Mouse (Mus musculus): Measurements from ENCODE around the gene Lcp1. TPM values are rescaled to one million over a fixed set of nuclear protein-coding genes. Genes with fewer than 3 reads are reported as not detected.

Lcp1 gene
- polyA plus RNA-seq, 1 experiment = 1,066 TPM

- Histone ChIP-seq H3K27ac (ENCODE audit: insufficient read depth, low read depth, low read length) (peak overlapping the region; percentile 11), H3K4me3 (ENCODE audit: insufficient read depth, low read length) (no peak overlapping the region), H3K4me1 (ENCODE audit: control insufficient read depth, insufficient read depth, low read length) (peaks cover 52% of the 10 kb centered on the region)
- TF ChIP-seq CTCF (IDR thresholded peaks at IDR 0.05; ENCODE audit: low read depth, low read length) (no peak), POLR2A (IDR thresholded peaks at IDR 0.05; ENCODE audit: borderline replicate concordance, low read depth, low read length) (no peak)
Measured at GRCm38 (mm10) chr14:75195530-75195929, 64.6 kb downstream of the Lcp1 start.

GRCm38 (mm10) chr14:75197027-75197426, 66.1 kb downstream of the Lcp1 start:
- TF ChIP-seq POLR2A (IDR thresholded peaks at IDR 0.05; ENCODE audit: borderline replicate concordance, low read depth, low read length) (no peak), CTCF (IDR thresholded peaks at IDR 0.05; ENCODE audit: low read depth, low read length) (no peak)
- H3K27ac ChIP-seq (ENCODE audit: insufficient read depth, low read depth, low read length) = no peak overlapping the region
- peaks cover 38% of the 10 kb centered on the region for H3K4me1 ChIP-seq (ENCODE audit: control insufficient read depth, insufficient read depth, low read length)
- no peak overlapping the region for H3K4me3 ChIP-seq (ENCODE audit: insufficient read depth, low read length)

- Histone ChIP-seq H3K4me3 (ENCODE audit: insufficient read depth, low read length) (no peak overlapping the region), H3K27ac (ENCODE audit: insufficient read depth, low read depth, low read length) (no peak overlapping the region), H3K4me1 (ENCODE audit: control insufficient read depth, insufficient read depth, low read length) (peaks cover 34% of the 10 kb centered on the region)
- no peak for TF ChIP-seq POLR2A (IDR thresholded peaks at IDR 0.05; ENCODE audit: borderline replicate concordance, low read depth, low read length)
- TF ChIP-seq CTCF (IDR thresholded peaks at IDR 0.05; ENCODE audit: low read depth, low read length) = no peak
Measured at GRCm38 (mm10) chr14:75197660-75198059, 66.8 kb downstream of the Lcp1 start.

GRCm38 (mm10) chr14:75205363-75206051, 74.6 kb downstream of the Lcp1 start:
- Histone ChIP-seq H3K4me3 (ENCODE audit: insufficient read depth, low read length) (no peak overlapping the region), H3K27ac (ENCODE audit: insufficient read depth, low read depth, low read length) (no peak overlapping the region), H3K4me1 (ENCODE audit: control insufficient read depth, insufficient read depth, low read length) (no peaks in the 10 kb centered on the region)
- TF ChIP-seq CTCF (IDR thresholded peaks at IDR 0.05; ENCODE audit: low read depth, low read length) = no peak
- TF ChIP-seq POLR2A (IDR thresholded peaks at IDR 0.05; ENCODE audit: borderline replicate concordance, low read depth, low read length) = no peak

GRCm38 (mm10) chr14:75206307-75206706, 75.4 kb downstream of the Lcp1 start:
- no peaks in the 10 kb centered on the region for H3K4me1 ChIP-seq (ENCODE audit: control insufficient read depth, insufficient read depth, low read length)
- no peak overlapping the region for H3K4me3 ChIP-seq (ENCODE audit: insufficient read depth, low read length)
- no peak overlapping the region for H3K27ac ChIP-seq (ENCODE audit: insufficient read depth, low read depth, low read length)
- TF ChIP-seq POLR2A (IDR thresholded peaks at IDR 0.05; ENCODE audit: borderline replicate concordance, low read depth, low read length) (no peak), CTCF (IDR thresholded peaks at IDR 0.05; ENCODE audit: low read depth, low read length) (no peak)

GRCm38 (mm10) chr14:75208572-75209151, 77.8 kb downstream of the Lcp1 start:
- Histone ChIP-seq H3K27ac (ENCODE audit: insufficient read depth, low read depth, low read length) (no peak overlapping the region), H3K4me1 (ENCODE audit: control insufficient read depth, insufficient read depth, low read length) (no peaks in the 10 kb centered on the region), H3K4me3 (ENCODE audit: insufficient read depth, low read length) (no peak overlapping the region)
- TF ChIP-seq POLR2A (IDR thresholded peaks at IDR 0.05; ENCODE audit: borderline replicate concordance, low read depth, low read length) (no peak), CTCF (IDR thresholded peaks at IDR 0.05; ENCODE audit: low read depth, low read length) (no peak)

- H3K4me1 ChIP-seq (ENCODE audit: control insufficient read depth, insufficient read depth, low read length) = no peaks in the 10 kb centered on the region
- TF ChIP-seq CTCF (IDR thresholded peaks at IDR 0.05; ENCODE audit: low read depth, low read length) (no peak), POLR2A (IDR thresholded peaks at IDR 0.05; ENCODE audit: borderline replicate concordance, low read depth, low read length) (no peak)
- H3K27ac ChIP-seq (ENCODE audit: insufficient read depth, low read depth, low read length) = no peak overlapping the region
- H3K4me3 ChIP-seq (ENCODE audit: insufficient read depth, low read length) = no peak overlapping the region
Measured at GRCm38 (mm10) chr14:75213752-75214151, 82.9 kb downstream of the Lcp1 start.

GRCm38 (mm10) chr14:75218843-75219242, 87.9 kb downstream of the Lcp1 start:
- Histone ChIP-seq H3K4me3 (ENCODE audit: insufficient read depth, low read length) (no peak overlapping the region), H3K4me1 (ENCODE audit: control insufficient read depth, insufficient read depth, low read length) (no peaks in the 10 kb centered on the region), H3K27ac (ENCODE audit: insufficient read depth, low read depth, low read length) (no peak overlapping the region)
- TF ChIP-seq CTCF (IDR thresholded peaks at IDR 0.05; ENCODE audit: low read depth, low read length) = no peak
- no peak for TF ChIP-seq POLR2A (IDR thresholded peaks at IDR 0.05; ENCODE audit: borderline replicate concordance, low read depth, low read length)

GRCm38 (mm10) chr14:75219250-75219913, 88.5 kb downstream of the Lcp1 start:
- TF ChIP-seq POLR2A (IDR thresholded peaks at IDR 0.05; ENCODE audit: borderline replicate concordance, low read depth, low read length) = no peak
- TF ChIP-seq CTCF (IDR thresholded peaks at IDR 0.05; ENCODE audit: low read depth, low read length) = no peak
- no peak overlapping the region for H3K27ac ChIP-seq (ENCODE audit: insufficient read depth, low read depth, low read length)

GRCm38 (mm10) chr14:75222386-75222785, 91.5 kb downstream of the Lcp1 start:
- Histone ChIP-seq H3K27ac (ENCODE audit: insufficient read depth, low read depth, low read length) (no peak overlapping the region), H3K4me3 (ENCODE audit: insufficient read depth, low read length) (no peak overlapping the region), H3K4me1 (ENCODE audit: control insufficient read depth, insufficient read depth, low read length) (no peaks in the 10 kb centered on the region)
- TF ChIP-seq POLR2A (IDR thresholded peaks at IDR 0.05; ENCODE audit: borderline replicate concordance, low read depth, low read length) = no peak
- TF ChIP-seq CTCF (IDR thresholded peaks at IDR 0.05; ENCODE audit: low read depth, low read length) = no peak

More at GRCm38 (mm10) chr14:75219250-75219913, 88.5 kb downstream of the Lcp1 start:
- H3K4me1 ChIP-seq (ENCODE audit: control insufficient read depth, insufficient read depth, low read length) = no peaks in the 10 kb centered on the region
- H3K4me3 ChIP-seq (ENCODE audit: insufficient read depth, low read length) = no peak overlapping the region

All from bone marrow macrophage, adult 2 months (primary cell).